Mouse (Mus musculus) heart, adult 2 months (tissue): ENCODE measurements at regions not wholly inside any gene's neighbourhood (a gene's known extent, or its start where the extent isn't known, plus 50 kb on each side); places are given as distances from the start of the nearest gene placed in this dataset.

Experiments used
- DNase-seq, 2 experiments: peaks; one replicate each; pipeline ENCODE4 v3.0.0; 2021
- H3K27ac ChIP-seq: fragments of 200-600 bp; 2 replicates; pipeline ENCODE4 v1.8.1; 2022
- H3K27me3 ChIP-seq: fragments of 200-500 bp; 2 replicates; pipeline ENCODE4 v1.6.1; 2012; ENCODE audit warnings: mild to moderate bottlenecking, low read length, inconsistent platforms, mixed read lengths; ENCODE audit not compliant: control insufficient read depth, insufficient read depth
- H3K36me3 ChIP-seq: fragments of 200-500 bp; 2 replicates; pipeline ENCODE4 v1.6.1; 2012; ENCODE audit warnings: low read length, inconsistent platforms; ENCODE audit not compliant: control insufficient read depth, insufficient read depth
- H3K4me1 ChIP-seq: fragments of 200-500 bp; 2 replicates; pipeline ENCODE4 v1.6.1; 2011; ENCODE audit warnings: low read length; ENCODE audit not compliant: control insufficient read depth, insufficient read depth
- H3K4me3 ChIP-seq: fragments of 200-600 bp; 2 replicates; pipeline ENCODE4 v1.8.1; 2022
- H3K79me2 ChIP-seq: fragments of 200-500 bp; replicated peaks from 2 replicates; pipeline ENCODE4 v1.6.1; 2012; ENCODE audit warnings: mild to moderate bottlenecking, inconsistent platforms, low read length, moderate library complexity, mixed read lengths; ENCODE audit not compliant: control insufficient read depth, insufficient read depth
- H3K9ac ChIP-seq: fragments of 200-500 bp; 2 replicates; pipeline ENCODE4 v1.6.1; 2012; ENCODE audit warnings: low read depth, mild to moderate bottlenecking, control low read depth, inconsistent platforms, low read length, mixed read lengths
- CTCF ChIP-seq: fragments of 200-600 bp; IDR thresholded peaks from 2 replicates; pipeline ENCODE4 v1.8.1; 2022; ENCODE audit warnings: antibody characterized with exemption, mild to moderate bottlenecking, moderate library complexity
- EP300 ChIP-seq: fragments of 200-500 bp; IDR thresholded peaks from 2 replicates; pipeline ENCODE4 v1.6.1; 2011; ENCODE audit warnings: low read depth, low read length, control low read depth; ENCODE audit not compliant: insufficient read depth
- POLR2A ChIP-seq: fragments of 200-500 bp; IDR thresholded peaks from 2 replicates; pipeline ENCODE4 v1.6.1; 2011; ENCODE audit warnings: mild to moderate bottlenecking, low read depth, low read length, control low read depth; ENCODE audit not compliant: insufficient read depth
- WGBS: fragments of 180-500 bp; shearing (Covaris S2); methylation state at CpG from one replicate; pipeline ENCODE4 v1.1.7; 2018; 5-methylcytosine and 5-hydroxymethylcytosine counted together
- intact Hi-C: fragments of 180-260 bp; cut with DNase I; formaldehyde crosslinking; loops from one replicate; pipeline ENCODE4 v1.15.1; 2025

GRCm38 (mm10) chr1:190309831-190310230 is 139.3 kb upstream of the Prox1 start:
- intact Hi-C loops = no loop called here
- no peak for TF ChIP-seq POLR2A
- TF ChIP-seq CTCF = no peak
- TF ChIP-seq EP300 = no peak
- H3K36me3 ChIP-seq = no peaks in the 10 kb centered on the region
- no peaks in the 10 kb centered on the region for H3K79me2 ChIP-seq
- WGBS = 71% methylated on average over 6 of the region's 6 CpGs
- no peak overlapping the region for H3K27ac ChIP-seq
- no peak overlapping the region for H3K4me3 ChIP-seq
- no peaks in the 10 kb centered on the region for H3K27me3 ChIP-seq
- no peaks in the 10 kb centered on the region for H3K4me1 ChIP-seq
- DNase-seq = no peak
- no peak overlapping the region for H3K9ac ChIP-seq

GRCm38 (mm10) chr1:190307751-190308150 is 137.2 kb upstream of the Prox1 start:
- 64% methylated on average over 3 of the region's 3 CpGs for WGBS
- TF ChIP-seq CTCF (no peak), EP300 (no peak), POLR2A (no peak)
- H3K79me2 ChIP-seq = no peaks in the 10 kb centered on the region
- no peaks in the 10 kb centered on the region for H3K36me3 ChIP-seq
- no peak overlapping the region for H3K4me3 ChIP-seq
- no peak overlapping the region for H3K9ac ChIP-seq
- no peaks in the 10 kb centered on the region for H3K27me3 ChIP-seq
- no peaks in the 10 kb centered on the region for H3K4me1 ChIP-seq
- H3K27ac ChIP-seq = no peak overlapping the region
- peak in 1 of 2 experiments; percentile 6 for DNase-seq
- intact Hi-C loops = no loop called here

- no peaks in the 10 kb centered on the region for H3K79me2 ChIP-seq
- H3K27ac ChIP-seq = no peak overlapping the region
- no peak for DNase-seq
- intact Hi-C loops = no loop called here
- WGBS = 92% methylated on average over 10 of the region's 10 CpGs
- TF ChIP-seq CTCF (no peak), EP300 (no peak), POLR2A (no peak)
- no peak overlapping the region for H3K9ac ChIP-seq
- no peak overlapping the region for H3K4me3 ChIP-seq
- no peaks in the 10 kb centered on the region for H3K36me3 ChIP-seq
- H3K27me3 ChIP-seq = no peaks in the 10 kb centered on the region; the same call in 1 of the 2 replicates
- no peaks in the 10 kb centered on the region for H3K4me1 ChIP-seq
Measured at GRCm38 (mm10) chr1:190297666-190298327, 127.3 kb upstream of the Prox1 start.

GRCm38 (mm10) chr1:190290061-190290460 is 119.5 kb upstream of the Prox1 start:
- TF ChIP-seq CTCF (no peak), EP300 (0 out of 2 replicates have a peak, but pooled peaks have one; percentile 18)
- WGBS = 61% methylated on average over 11 of the region's 11 CpGs
- 0 out of 2 replicates have a peak, but pooled peaks cover 1% of the 10 kb centered on the region for H3K4me1 ChIP-seq
- no peaks in the 10 kb centered on the region for H3K36me3 ChIP-seq
- no peaks in the 10 kb centered on the region for H3K27me3 ChIP-seq
- H3K27ac ChIP-seq = no peak overlapping the region
- H3K4me3 ChIP-seq = no peak overlapping the region
- no peaks in the 10 kb centered on the region for H3K79me2 ChIP-seq
- H3K9ac ChIP-seq = no peak overlapping the region
- DNase-seq = peak in 1 of 2 experiments; percentile 14
- intact Hi-C loops = no loop called here

GRCm38 (mm10) chr1:190286481-190287145 is 116.1 kb upstream of the Prox1 start:
- no peaks in the 10 kb centered on the region for H3K27me3 ChIP-seq
- WGBS = 65% methylated on average over 17 of the region's 17 CpGs
- H3K9ac ChIP-seq = no peak overlapping the region
- no peak overlapping the region for H3K27ac ChIP-seq
- 0 out of 2 replicates have a peak, but pooled peaks cover 1% of the 10 kb centered on the region for H3K4me1 ChIP-seq
- TF ChIP-seq CTCF (no peak), POLR2A (no peak), EP300 (no peak)
- no peaks in the 10 kb centered on the region for H3K79me2 ChIP-seq
- DNase-seq = no peak
- intact Hi-C loops = no loop called here
- H3K36me3 ChIP-seq = no peaks in the 10 kb centered on the region
- H3K4me3 ChIP-seq = no peak overlapping the region

GRCm38 (mm10) chr1:190285636-190286035 is 115.1 kb upstream of the Prox1 start:
- Histone ChIP-seq H3K27ac (no peak overlapping the region), H3K4me1 (0 out of 2 replicates have a peak, but pooled peaks cover 1% of the 10 kb centered on the region), H3K36me3 (no peaks in the 10 kb centered on the region), H3K79me2 (no peaks in the 10 kb centered on the region), H3K27me3 (no peaks in the 10 kb centered on the region), H3K4me3 (no peak overlapping the region), H3K9ac (no peak overlapping the region)
- 74% methylated on average over 8 of the region's 8 CpGs for WGBS
- TF ChIP-seq EP300 = no peak
- no peak for TF ChIP-seq POLR2A
- no peak for TF ChIP-seq CTCF
- intact Hi-C loops = no loop called here
- no peak for DNase-seq
